Mouse (Mus musculus) heart, embryonic 16.5 days (tissue): Measurements from ENCODE around the gene Vti1a. TPM values are rescaled to one million over a fixed set of nuclear protein-coding genes. Genes with fewer than 3 reads are reported as not detected.
A peak's percentile ranks its signal among the peaks of the same experiment; 100 is the strongest.

Source experiments
- ATAC-seq: fragments of 200-750 bp; cut with Nextera tagmentation; replicated peaks from 2 replicates; pipeline ENCODE4 v1.8.0; 2017; ENCODE audit warnings: moderate number of reproducible peaks; ENCODE audit not compliant: insufficient read depth, low FRiP score; ENCODE audit errors: extremely low read depth
- H3K27ac ChIP-seq: fragments of 300-500 bp; sonication (generic); 2 replicates; pipeline ENCODE4 v1.5.1; 2014; ENCODE audit warnings: mild to moderate bottlenecking, low read length, control low read depth, moderate library complexity
- H3K27me3 ChIP-seq: fragments of 300-500 bp; sonication (generic); 2 replicates; pipeline ENCODE4 v1.6.1; 2014; ENCODE audit warnings: low read length, mixed read lengths; ENCODE audit not compliant: control insufficient read depth, insufficient read depth
- H3K36me3 ChIP-seq: fragments of 300-500 bp; sonication (generic); 2 replicates; pipeline ENCODE4 v1.6.1; 2014; ENCODE audit not compliant: control insufficient read depth, insufficient read depth
- H3K4me1 ChIP-seq: fragments of 300-500 bp; sonication (generic); 2 replicates; pipeline ENCODE4 v1.6.1; 2014; ENCODE audit warnings: low read length, mixed read lengths; ENCODE audit not compliant: control insufficient read depth, insufficient read depth
- H3K4me2 ChIP-seq: fragments of 300-500 bp; sonication (generic); 2 replicates; pipeline ENCODE4 v1.6.1; 2014; ENCODE audit warnings: low read depth, mild to moderate bottlenecking, control low read depth, low read length
- H3K4me3 ChIP-seq: fragments of 300-500 bp; sonication (generic); 2 replicates; pipeline ENCODE4 v1.5.1; 2014; ENCODE audit warnings: mild to moderate bottlenecking, control low read depth, low read length
- H3K9ac ChIP-seq: fragments of 300-500 bp; sonication (generic); 2 replicates; pipeline ENCODE4 v1.6.1; 2014; ENCODE audit warnings: low read length, control low read depth
- H3K9me3 ChIP-seq: fragments of 300-500 bp; sonication (generic); replicated peaks from 2 replicates; pipeline ENCODE4 v1.6.1; 2016; ENCODE audit warnings: low read length; ENCODE audit not compliant: control insufficient read depth
- WGBS: fragments of 180-500 bp; shearing (Covaris S2); extraction: QIAGEN DNeasy Blood & Tissue Kit; methylation state at CpG from one replicate; pipeline ENCODE4 v1.1.7; 2014; 5-methylcytosine and 5-hydroxymethylcytosine counted together
- polyA plus RNA-seq: library from polyadenylated mRNA; unstranded; fragments of >200 nt; fragmentation: Nextera tagmentation; extraction: Ambion mirVana; gene quantifications from 2 replicates; pipeline ENCODE4 v1.2.1, GENCODE M21; 2015

Gene Vti1a
- polyA plus RNA-seq, 1 experiment from 2014 or later, result 17.6 TPM

GRCm38 (mm10) chr19:55319521-55319920 is 3.4 kb downstream of the Vti1a start:
- ATAC-seq, result no peak
- Histone ChIP-seq H3K4me1 (peaks cover 13% of the 10 kb centered on the region), H3K4me3 (no peak overlapping the region), H3K36me3 (no peaks in the 10 kb centered on the region), H3K4me2 (no peak overlapping the region), H3K9me3 (no peaks in the 10 kb centered on the region), H3K27ac (no peak overlapping the region), H3K27me3 (no peaks in the 10 kb centered on the region), H3K9ac (no peak overlapping the region)
- WGBS, result 48% methylated on average over 5 of the region's 5 CpGs

GRCm38 (mm10) chr19:55322604-55323003 is 6.5 kb downstream of the Vti1a start:
- WGBS, result 85% methylated on average over 8 of the region's 8 CpGs
- Histone ChIP-seq H3K4me3 (no peak overlapping the region), H3K27ac (no peak overlapping the region), H3K9ac (no peak overlapping the region), H3K9me3 (no peaks in the 10 kb centered on the region), H3K4me1 (no peaks in the 10 kb centered on the region), H3K27me3 (no peaks in the 10 kb centered on the region), H3K36me3 (no peaks in the 10 kb centered on the region), H3K4me2 (no peak overlapping the region)
- no peak for ATAC-seq

GRCm38 (mm10) chr19:55327510-55327909 is 11.4 kb downstream of the Vti1a start:
- H3K9me3 ChIP-seq, result no peaks in the 10 kb centered on the region
- 80% methylated on average over 4 of the region's 4 CpGs for WGBS
- H3K9ac ChIP-seq, result no peak overlapping the region
- no peak overlapping the region for H3K4me2 ChIP-seq
- H3K36me3 ChIP-seq, result peaks cover 8% of the 10 kb centered on the region; the same call in 1 of the 2 replicates
- no peak overlapping the region for H3K27ac ChIP-seq
- peaks cover 8% of the 10 kb centered on the region; the same call in 1 of the 2 replicates for H3K4me1 ChIP-seq
- H3K4me3 ChIP-seq, result no peak overlapping the region
- no peak for ATAC-seq
- no peaks in the 10 kb centered on the region for H3K27me3 ChIP-seq

DNA sequence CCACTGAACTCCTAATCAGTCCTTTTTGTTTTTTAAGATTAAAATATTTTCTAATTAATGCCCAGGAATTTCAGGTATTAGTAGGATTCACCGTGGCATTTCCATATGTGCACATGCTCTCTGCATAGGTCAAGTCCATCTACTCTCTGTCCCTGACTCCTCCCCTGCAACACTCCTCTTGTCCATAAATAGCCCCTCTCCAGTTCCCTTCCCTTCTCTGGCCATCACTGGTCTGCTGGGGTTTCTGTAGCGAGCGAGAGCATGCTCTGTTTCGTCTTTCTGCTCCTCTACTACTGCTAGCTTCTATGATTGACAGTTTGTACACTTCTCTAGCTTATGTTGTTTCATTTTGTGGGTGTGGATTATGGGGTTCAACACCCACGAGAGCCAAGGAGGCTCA is 15.7 kb downstream of the Vti1a start:
- Histone ChIP-seq H3K27ac (no peak overlapping the region), H3K4me3 (no peak overlapping the region), H3K4me2 (peak overlapping the region; percentile 26; the same call in 1 of the 2 replicates), H3K9me3 (no peaks in the 10 kb centered on the region), H3K4me1 (peaks cover 8% of the 10 kb centered on the region; the same call in 1 of the 2 replicates), H3K27me3 (no peaks in the 10 kb centered on the region), H3K36me3 (peaks cover 8% of the 10 kb centered on the region; the same call in 1 of the 2 replicates), H3K9ac (no peak overlapping the region)
- 51% methylated on average over 5 of the region's 5 CpGs for WGBS
- ATAC-seq, result 0 out of 2 replicates have a peak, but pooled peaks have one; percentile 63

- no peak overlapping the region for H3K4me2 ChIP-seq
- peaks cover 8% of the 10 kb centered on the region; the same call in 1 of the 2 replicates for H3K36me3 ChIP-seq
- H3K9me3 ChIP-seq, result no peaks in the 10 kb centered on the region
- peak; percentile 78 for ATAC-seq
- no peak overlapping the region for H3K9ac ChIP-seq
- no peaks in the 10 kb centered on the region for H3K27me3 ChIP-seq
- H3K4me1 ChIP-seq, result peaks cover 8% of the 10 kb centered on the region; the same call in 1 of the 2 replicates
- H3K27ac ChIP-seq, result no peak overlapping the region
- WGBS, result 88% methylated on average over 8 of the region's 8 CpGs
- no peak overlapping the region for H3K4me3 ChIP-seq
Measured at GRCm38 (mm10) chr19:55332641-55333268, 16.7 kb downstream of the Vti1a start.

DNA sequence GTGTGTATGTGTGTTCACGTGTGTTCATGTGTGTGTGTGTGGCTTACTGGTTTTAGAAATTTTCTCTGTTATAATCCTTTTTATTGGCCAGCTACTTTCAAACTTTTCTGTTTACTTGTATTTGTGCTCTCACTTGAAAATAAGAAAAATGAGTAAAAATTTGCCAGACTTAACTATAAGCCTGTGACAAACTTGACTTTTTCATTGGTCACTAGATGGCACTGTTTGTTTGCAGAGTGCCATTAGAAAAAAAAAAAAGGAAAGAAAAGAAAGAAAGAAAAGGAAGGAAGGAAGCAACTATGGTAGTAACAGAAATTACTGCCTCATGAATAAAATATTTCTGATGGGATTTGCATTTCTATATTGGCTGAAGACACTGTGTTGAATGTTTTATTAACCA is 19.8 kb downstream of the Vti1a start:
- Histone ChIP-seq H3K36me3 (peaks cover under 1% of the 10 kb centered on the region; the same call in 1 of the 2 replicates), H3K9ac (no peak overlapping the region), H3K4me3 (no peak overlapping the region), H3K4me1 (peaks cover 8% of the 10 kb centered on the region; the same call in 1 of the 2 replicates), H3K4me2 (no peak overlapping the region), H3K27ac (no peak overlapping the region), H3K27me3 (no peaks in the 10 kb centered on the region), H3K9me3 (no peaks in the 10 kb centered on the region)
- WGBS, result 88% methylated on average over 1 of the region's 1 CpGs
- ATAC-seq, result no peak

DNA sequence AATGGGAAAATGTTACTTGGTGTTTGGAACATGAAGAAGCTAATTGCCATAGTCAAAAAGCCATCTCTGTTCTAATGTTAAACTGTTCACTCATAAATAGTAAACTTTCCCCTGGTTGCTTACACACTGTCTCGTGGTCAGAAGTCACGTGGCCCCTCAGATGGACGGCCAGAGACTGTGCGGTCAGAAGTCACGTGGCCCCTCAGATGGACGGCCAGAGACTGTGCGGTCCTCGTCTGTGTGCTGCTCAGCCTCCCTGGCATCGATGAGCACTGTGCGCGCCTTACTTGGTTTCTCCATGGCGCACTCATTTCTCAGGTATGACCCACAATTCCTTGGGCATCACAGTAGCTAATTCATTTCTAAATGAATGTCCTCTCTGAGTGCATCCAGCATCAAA is 20.3 kb downstream of the Vti1a start:
- Histone ChIP-seq H3K27me3 (no peaks in the 10 kb centered on the region), H3K4me3 (no peak overlapping the region), H3K36me3 (no peaks in the 10 kb centered on the region), H3K4me1 (peaks cover 8% of the 10 kb centered on the region; the same call in 1 of the 2 replicates), H3K4me2 (no peak overlapping the region), H3K9me3 (no peaks in the 10 kb centered on the region), H3K27ac (no peak overlapping the region), H3K9ac (no peak overlapping the region)
- 91% methylated on average over 12 of the region's 12 CpGs for WGBS
- no peak for ATAC-seq

- Histone ChIP-seq H3K9me3 (no peaks in the 10 kb centered on the region), H3K4me1 (peaks cover 5% of the 10 kb centered on the region; the same call in 1 of the 2 replicates), H3K27ac (no peak overlapping the region), H3K4me3 (no peak overlapping the region), H3K4me2 (no peak overlapping the region), H3K9ac (no peak overlapping the region), H3K36me3 (no peaks in the 10 kb centered on the region), H3K27me3 (no peaks in the 10 kb centered on the region)
- 85% methylated on average over 9 of the region's 9 CpGs for WGBS
- no peak for ATAC-seq
Measured at GRCm38 (mm10) chr19:55337066-55337465, 21.0 kb downstream of the Vti1a start.

DNA sequence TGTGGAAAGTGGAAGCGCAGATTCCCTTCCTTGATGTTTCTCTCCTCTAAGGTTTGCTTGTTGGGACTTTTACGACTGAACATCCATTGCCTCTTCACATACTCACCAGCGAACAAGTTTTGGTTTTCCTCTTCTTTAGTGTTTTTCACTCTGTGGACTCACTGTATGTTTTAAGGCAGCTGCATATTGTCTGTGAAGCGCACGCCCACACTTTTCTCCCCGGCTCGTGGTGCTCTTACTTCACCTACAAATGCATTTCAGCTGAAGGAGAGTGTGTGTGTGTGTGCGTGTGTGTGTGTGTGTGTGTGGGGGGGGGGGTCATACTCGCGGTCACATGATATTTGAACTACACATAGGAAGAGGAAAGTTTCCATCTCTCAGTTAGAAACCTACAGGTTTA is 21.6 kb downstream of the Vti1a start:
- Histone ChIP-seq H3K9me3 (no peaks in the 10 kb centered on the region), H3K4me3 (no peak overlapping the region), H3K4me2 (no peak overlapping the region), H3K4me1 (0 out of 2 replicates have a peak, but pooled peaks cover 3% of the 10 kb centered on the region), H3K36me3 (no peaks in the 10 kb centered on the region), H3K9ac (no peak overlapping the region), H3K27me3 (no peaks in the 10 kb centered on the region), H3K27ac (no peak overlapping the region)
- ATAC-seq, result no peak
- WGBS, result 86% methylated on average over 10 of the region's 10 CpGs
